8 mouse cellular contexts compared by ENCODE assay signal in genomic region chr9:51977439-51978000, GRCm38 (mm10). TPM values are rescaled to one million over a fixed set of nuclear protein-coding genes. Genes with fewer than 3 reads are reported as not detected.
DNase-seq lines count a peak whose midpoint lies in the region; ATAC-seq and TF ChIP-seq lines count a peak whose summit lies in the region.

No protein-coding gene starts in this region.

- no peaks in the 10 kb centered on the region for H3K4me1 ChIP-seq in forebrain, embryonic 15.5 days
- H3K4me1 ChIP-seq in olfactory bulb, adult 2 months (ENCODE audit: control insufficient read depth, insufficient read depth, low read length), result no peaks in the 10 kb centered on the region

- intact Hi-C loops in heart, postnatal 25 days (cut with DNase I), result loop anchor here (5.0 kb wide), 2 partner anchors 120 to 310 kb away; no protein-coding TSS in a partner anchor

- no peak overlapping the region for H3K4me2 ChIP-seq in forebrain, embryonic 15.5 days (replicated peaks)

- H3K9me3 ChIP-seq in forebrain, embryonic 15.5 days, result no peaks in the 10 kb centered on the region

- ATAC-seq in forebrain, embryonic 15.5 days (replicated peaks), result peak; percentile 87

- no peaks in the 10 kb centered on the region for H3K27me3 ChIP-seq in forebrain, embryonic 15.5 days

- no peak overlapping the region for H3K27ac ChIP-seq in forebrain, embryonic 15.5 days (replicated peaks)
- H3K27ac ChIP-seq in olfactory bulb, adult 2 months (ENCODE audit: insufficient read depth, low read depth, low read length), result no peak overlapping the region

- no peak for TF ChIP-seq POLR2A in olfactory bulb, adult 2 months (IDR thresholded peaks at IDR 0.05; ENCODE audit: insufficient read depth, low read depth, low read length)

- no peak overlapping the region for H3K9ac ChIP-seq in forebrain, embryonic 15.5 days (replicated peaks)

- peak; percentile 83 for DNase-seq in ES-CJ7 (ENCODE audit: low read depth, low spot score)
- DNase-seq in cerebellum, adult 11 months, result peak; percentile 64
- peak; percentile 52 for DNase-seq in heart, postnatal 25 days (ENCODE audit: low spot score)
- DNase-seq in layer of hippocampus, adult 11-12 months (ENCODE audit: low spot score), result peak; percentile 89
- DNase-seq in lung, adult 18-20 months, result peak; percentile 84 to 89
- peak; percentile 44 to 45 for DNase-seq in thymus, adult 18-20 months

- peak; percentile 62 for TF ChIP-seq CTCF in olfactory bulb, adult 2 months (IDR thresholded peaks at IDR 0.05; ENCODE audit: insufficient read depth, low read depth, low read length)

- H3K36me3 ChIP-seq in forebrain, embryonic 15.5 days, result no peaks in the 10 kb centered on the region

- H3K4me3 ChIP-seq in forebrain, embryonic 15.5 days, result no peak overlapping the region
- no peak overlapping the region for H3K4me3 ChIP-seq in olfactory bulb, adult 2 months (ENCODE audit: insufficient read depth, low read depth, low read length)

- 42% methylated on average over 5 of the region's 5 CpGs for WGBS in forebrain, embryonic 15.5 days
- 42% methylated on average over 5 of the region's 5 CpGs for WGBS in olfactory bulb, adult 2 months

RNA-seq across cellular contexts. Expression of gene Fdx1, which starts 14.2 kb away (rescaled TPM):
- polyA plus RNA-seq in forebrain, embryonic 15.5 days (2015; fragmentation: Nextera tagmentation; extraction: Ambion mirVana), result 44.4 and 44.9 TPM in 2 replicates
- total RNA-seq in heart, postnatal 25 days (2021), result 100 to 1,000 TPM; 105 to 116 TPM
- polyA plus RNA-seq in olfactory bulb, adult 2 months (2012; ENCODE audit: insufficient read depth, insufficient read length, low replicate concordance, missing spikeins), result not detected in 2 replicates

Comparison
In these comparisons a context has a peak if more than half of its experiments do, and no peak if none do; other contexts are left out.
1. RNA of gene Fdx1, which starts 14.2 kb away (polyA plus RNA-seq): 44.4 to 44.9 TPM in forebrain, embryonic 15.5 days; not detected in olfactory bulb, adult 2 months; every median in the first group is over 10 times any median in the second.
2. Peak in every context shown above with its lines, with median percentiles within 50 percentile points of each other: DNase-seq.